Mouse (Mus musculus): Measurements from ENCODE around the gene Mllt1. TPM values are rescaled to one million over a fixed set of nuclear protein-coding genes. Genes with fewer than 3 reads are reported as not detected.

Gene Mllt1
- polyA plus RNA-seq, 1 experiment from 2014 or later = 26.4 TPM

DNA sequence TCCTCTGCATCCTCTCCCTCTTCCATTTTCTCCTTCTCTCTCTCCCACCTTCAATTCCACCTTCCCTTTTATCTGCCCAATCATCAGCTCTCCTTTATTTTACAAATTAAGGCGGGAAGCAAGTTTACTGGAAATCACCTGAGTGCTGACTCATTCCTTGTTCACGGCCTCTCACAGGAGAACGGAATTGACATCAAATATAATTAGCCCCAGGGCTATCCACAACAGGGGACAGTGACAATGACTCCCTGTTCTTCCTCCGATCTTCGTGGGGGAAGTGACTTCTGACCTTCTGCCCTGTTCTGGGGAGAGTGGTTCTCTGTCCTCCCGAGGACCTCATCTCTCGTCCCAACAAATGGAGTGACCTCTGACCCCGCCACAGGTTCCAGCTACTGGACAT lies 58.2 kb downstream of the Mllt1 start:
- H3K27ac ChIP-seq (ENCODE audit: low read length) = no peak overlapping the region
- no peaks in the 10 kb centered on the region for H3K36me3 ChIP-seq (ENCODE audit: control insufficient read depth, insufficient read depth)
- H3K9ac ChIP-seq (ENCODE audit: low read length) = no peak overlapping the region
- WGBS = 66% methylated on average over 8 of the region's 8 CpGs
- H3K4me3 ChIP-seq (ENCODE audit: low read length) = no peak overlapping the region
- no peak overlapping the region for H3K4me2 ChIP-seq (ENCODE audit: low read depth, low read length)
- H3K4me1 ChIP-seq (ENCODE audit: control insufficient read depth, insufficient read depth, low read length) = no peaks in the 10 kb centered on the region
- no peak for ATAC-seq (replicated peaks; ENCODE audit: extremely low read depth, insufficient read depth, low FRiP score)
- no peaks in the 10 kb centered on the region for H3K9me3 ChIP-seq (replicated peaks; ENCODE audit: control insufficient read depth, low read length)
- no peaks in the 10 kb centered on the region for H3K27me3 ChIP-seq (ENCODE audit: control insufficient read depth, insufficient read depth, low read length)

DNA sequence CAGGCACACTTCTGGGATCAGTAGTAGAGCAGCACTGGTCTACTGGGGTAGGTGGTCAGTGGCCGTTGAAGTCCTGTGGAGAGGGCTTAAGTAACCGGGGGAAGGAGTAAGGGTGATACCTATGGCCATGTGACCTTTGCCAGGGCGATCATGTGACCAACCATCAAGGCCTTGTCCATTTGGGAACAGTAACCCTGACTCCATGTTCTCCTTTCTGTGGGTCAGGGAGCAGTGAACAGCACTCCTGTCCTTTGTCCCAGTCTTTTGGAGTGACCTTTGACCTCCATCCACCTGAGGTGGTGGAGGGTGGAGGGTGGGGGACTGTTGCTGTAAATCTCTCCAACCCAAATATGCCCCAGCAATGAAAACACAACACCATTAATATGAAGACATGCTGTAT lies 58.8 kb downstream of the Mllt1 start:
- H3K9ac ChIP-seq (ENCODE audit: low read length) = no peak overlapping the region
- ATAC-seq (replicated peaks; ENCODE audit: extremely low read depth, insufficient read depth, low FRiP score) = no peak
- no peaks in the 10 kb centered on the region for H3K4me1 ChIP-seq (ENCODE audit: control insufficient read depth, insufficient read depth, low read length)
- H3K4me3 ChIP-seq (ENCODE audit: low read length) = no peak overlapping the region
- 77% methylated on average over 3 of the region's 3 CpGs for WGBS
- H3K9me3 ChIP-seq (replicated peaks; ENCODE audit: control insufficient read depth, low read length) = no peaks in the 10 kb centered on the region
- H3K36me3 ChIP-seq (ENCODE audit: control insufficient read depth, insufficient read depth) = no peaks in the 10 kb centered on the region
- H3K4me2 ChIP-seq (ENCODE audit: low read depth, low read length) = no peak overlapping the region
- H3K27ac ChIP-seq (ENCODE audit: low read length) = no peak overlapping the region
- no peaks in the 10 kb centered on the region for H3K27me3 ChIP-seq (ENCODE audit: control insufficient read depth, insufficient read depth, low read length)

DNA sequence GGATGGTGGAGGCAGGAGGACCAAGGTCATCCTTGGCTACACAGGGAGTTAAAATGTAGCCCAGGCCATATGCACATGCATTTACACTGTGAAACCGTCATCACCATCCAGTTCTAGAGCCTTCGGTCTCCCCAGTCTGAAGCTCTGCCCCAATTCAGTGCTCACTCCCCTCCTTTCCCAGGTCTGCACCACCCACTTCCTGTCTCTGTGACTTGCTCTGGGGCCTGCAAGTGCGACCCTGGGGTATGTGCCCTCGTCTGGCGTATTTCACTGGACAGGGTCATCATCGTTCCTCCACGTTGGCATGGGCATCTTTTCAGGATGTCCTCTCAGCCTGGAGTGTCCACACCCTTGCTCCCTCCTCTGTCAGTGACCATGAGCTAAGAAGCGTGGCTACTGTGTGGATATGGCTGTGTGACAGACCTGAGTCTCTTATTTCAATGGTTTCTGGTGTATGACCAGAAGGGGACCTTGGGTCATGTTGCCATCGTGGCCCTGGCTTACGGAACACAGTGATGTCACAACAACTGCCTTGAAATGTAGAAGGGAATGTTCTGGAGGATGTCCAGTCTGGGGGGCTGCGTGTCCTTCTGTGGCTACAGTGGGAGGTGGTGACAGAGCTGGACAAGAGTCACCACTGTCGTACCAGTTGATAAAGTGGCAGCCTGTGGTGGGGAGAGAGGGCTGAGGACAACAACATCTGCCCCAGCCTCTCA lies 60.1 kb downstream of the Mllt1 start, which contains the start of gene 1700061G19Rik:
Gene 1700061G19Rik (plus strand): TSS at position 542 of the 716 bp plus-strand sequence.
- no peak within 1 kb of the TSS for H3K27ac ChIP-seq (ENCODE audit: low read length)
- H3K36me3 ChIP-seq (ENCODE audit: control insufficient read depth, insufficient read depth) = no peaks in the 10 kb centered on the region
- no peaks in the 10 kb centered on the region for H3K4me1 ChIP-seq (ENCODE audit: control insufficient read depth, insufficient read depth, low read length)
- WGBS = 68% methylated on average over 12 of the region's 12 CpGs
- H3K9me3 ChIP-seq (replicated peaks; ENCODE audit: control insufficient read depth, low read length) = no peaks in the 10 kb centered on the region
- no peak within 1 kb of the TSS for H3K4me3 ChIP-seq (ENCODE audit: low read length)
- no peak for ATAC-seq (replicated peaks; ENCODE audit: extremely low read depth, insufficient read depth, low FRiP score)
- no peaks in the 10 kb centered on the region for H3K27me3 ChIP-seq (ENCODE audit: control insufficient read depth, insufficient read depth, low read length)
- no peak within 1 kb of the TSS for H3K9ac ChIP-seq (ENCODE audit: low read length)
- H3K4me2 ChIP-seq (ENCODE audit: low read depth, low read length) = no peak within 1 kb of the TSS

DNA sequence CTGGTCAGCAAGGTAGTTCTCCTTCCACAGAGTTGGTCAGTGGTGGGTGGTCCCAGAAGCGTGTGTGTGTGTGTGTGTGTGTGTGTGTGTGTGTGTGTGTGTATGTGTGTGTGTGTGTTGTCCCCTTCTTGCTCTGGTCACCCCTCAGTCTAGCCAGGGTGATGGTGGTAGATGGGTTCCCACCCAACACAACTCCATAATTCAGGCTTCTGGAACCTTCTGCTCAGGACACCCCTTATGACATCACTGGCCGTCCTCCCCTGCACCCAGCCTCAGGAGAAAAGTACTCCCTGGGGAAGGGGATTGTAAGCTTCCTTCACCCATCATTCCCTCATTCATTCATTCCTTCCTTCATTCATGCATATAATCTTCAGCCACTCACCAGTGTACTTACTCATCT lies 61.0 kb downstream of the Mllt1 start, which contains the start of gene Acsbg2:
Gene Acsbg2 (minus strand): TSS at position 211 of the 400 bp plus-strand sequence.
- 85% methylated on average over 2 of the region's 2 CpGs for WGBS

DNA sequence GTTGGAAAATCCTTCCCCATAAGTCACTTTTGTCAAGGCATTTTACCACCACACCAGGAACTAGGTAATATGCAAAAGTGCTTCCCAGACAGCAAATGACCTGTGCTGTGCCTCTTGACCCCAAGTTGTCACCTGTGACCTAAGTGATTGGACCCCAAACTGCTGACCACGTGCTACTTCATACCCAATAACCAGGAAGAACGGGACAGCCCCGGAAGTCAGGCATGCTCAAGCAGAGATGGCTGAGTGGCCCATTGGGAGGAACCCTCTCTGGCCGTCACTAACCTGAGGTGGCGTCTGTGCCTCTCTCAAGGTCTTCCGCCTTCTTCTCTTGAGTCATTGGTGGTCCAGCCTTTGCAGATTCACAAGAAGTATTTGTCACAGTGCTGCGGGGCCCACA lies 62.7 kb downstream of the Mllt1 start:
- H3K27me3 ChIP-seq (ENCODE audit: control insufficient read depth, insufficient read depth, low read length) = no peaks in the 10 kb centered on the region
- H3K9ac ChIP-seq (ENCODE audit: low read length) = no peak overlapping the region
- H3K4me1 ChIP-seq (ENCODE audit: control insufficient read depth, insufficient read depth, low read length) = no peaks in the 10 kb centered on the region
- no peak overlapping the region for H3K27ac ChIP-seq (ENCODE audit: low read length)
- ATAC-seq (replicated peaks; ENCODE audit: extremely low read depth, insufficient read depth, low FRiP score) = no peak
- no peak overlapping the region for H3K4me3 ChIP-seq (ENCODE audit: low read length)
- WGBS = 69% methylated on average over 7 of the region's 7 CpGs
- no peak overlapping the region for H3K4me2 ChIP-seq (ENCODE audit: low read depth, low read length)
- H3K36me3 ChIP-seq (ENCODE audit: control insufficient read depth, insufficient read depth) = no peaks in the 10 kb centered on the region
- H3K9me3 ChIP-seq (replicated peaks; ENCODE audit: control insufficient read depth, low read length) = no peaks in the 10 kb centered on the region

More for the DNA sequence above, 61.0 kb downstream of the Mllt1 start, which contains the start of gene Acsbg2:
- Histone ChIP-seq H3K4me1 (ENCODE audit: control insufficient read depth, insufficient read depth, low read length) (no peaks in the 10 kb centered on the region), H3K9ac (ENCODE audit: low read length) (no peak within 1 kb of the TSS), H3K27ac (ENCODE audit: low read length) (no peak within 1 kb of the TSS), H3K4me3 (ENCODE audit: low read length) (no peak within 1 kb of the TSS), H3K9me3 (replicated peaks; ENCODE audit: control insufficient read depth, low read length) (no peaks in the 10 kb centered on the region), H3K36me3 (ENCODE audit: control insufficient read depth, insufficient read depth) (no peaks in the 10 kb centered on the region), H3K4me2 (ENCODE audit: low read depth, low read length) (no peak within 1 kb of the TSS), H3K27me3 (ENCODE audit: control insufficient read depth, insufficient read depth, low read length) (no peaks in the 10 kb centered on the region)
- ATAC-seq (replicated peaks; ENCODE audit: extremely low read depth, insufficient read depth, low FRiP score) = no peak

DNA sequence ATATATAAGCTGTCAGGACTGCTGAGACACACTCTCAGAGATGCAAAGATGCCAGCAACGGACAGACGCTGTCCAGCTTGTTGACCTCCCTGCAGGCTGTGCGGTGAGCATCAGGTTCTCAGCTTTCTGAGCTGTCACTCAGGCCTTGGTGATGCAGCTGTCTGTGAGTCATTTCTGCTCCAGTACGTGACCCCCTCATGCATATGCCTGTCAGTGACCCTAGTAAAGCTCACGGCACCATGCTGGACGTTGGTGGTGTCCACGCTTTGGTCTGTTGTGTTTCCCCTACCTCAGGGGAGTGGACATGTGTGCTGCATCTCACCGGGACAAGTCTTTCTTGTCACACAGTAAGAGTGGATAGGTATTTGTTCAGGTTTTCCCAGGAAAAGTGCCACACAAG lies 63.4 kb downstream of the Mllt1 start:
- Histone ChIP-seq H3K4me3 (ENCODE audit: low read length) (no peak overlapping the region), H3K4me1 (ENCODE audit: control insufficient read depth, insufficient read depth, low read length) (no peaks in the 10 kb centered on the region), H3K9me3 (replicated peaks; ENCODE audit: control insufficient read depth, low read length) (peaks cover 6% of the 10 kb centered on the region), H3K27ac (ENCODE audit: low read length) (no peak overlapping the region), H3K27me3 (ENCODE audit: control insufficient read depth, insufficient read depth, low read length) (no peaks in the 10 kb centered on the region), H3K36me3 (ENCODE audit: control insufficient read depth, insufficient read depth) (no peaks in the 10 kb centered on the region), H3K4me2 (ENCODE audit: low read depth, low read length) (no peak overlapping the region), H3K9ac (ENCODE audit: low read length) (no peak overlapping the region)
- 60% methylated on average over 8 of the region's 8 CpGs for WGBS
- no peak for ATAC-seq (replicated peaks; ENCODE audit: extremely low read depth, insufficient read depth, low FRiP score)

DNA sequence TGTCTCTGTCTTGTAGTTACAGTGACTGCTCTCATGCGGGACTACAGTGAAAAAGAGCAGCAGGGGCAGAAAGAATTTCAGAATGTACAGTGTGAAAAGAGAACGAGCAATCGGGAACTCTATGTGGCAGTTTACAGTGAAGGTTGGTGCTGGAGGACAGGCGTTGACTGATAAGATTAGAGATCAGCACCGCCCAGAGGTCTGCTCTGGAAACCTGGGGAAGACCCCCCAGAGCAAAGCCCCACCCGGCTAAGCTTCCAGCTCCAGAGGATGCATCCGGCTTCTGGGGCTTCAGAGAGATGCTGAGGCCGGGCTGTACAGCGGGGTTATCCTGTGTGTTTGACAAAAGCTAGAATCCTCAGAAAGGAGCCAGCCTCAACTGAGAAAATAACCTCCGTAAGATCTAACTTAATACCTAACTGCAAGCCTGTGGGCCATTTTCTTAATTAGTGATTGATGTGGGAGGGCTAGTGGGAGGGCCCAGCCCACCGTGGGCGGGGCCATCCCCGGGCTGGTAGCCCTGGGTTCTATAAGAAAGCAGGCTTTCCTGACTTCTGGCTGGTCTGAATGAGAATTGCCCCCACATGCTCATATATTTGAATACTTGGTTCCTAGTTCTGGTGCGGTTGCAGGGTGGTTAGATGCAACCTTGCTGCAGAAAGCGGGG lies 64.8 kb downstream of the Mllt1 start:
- ATAC-seq (replicated peaks; ENCODE audit: extremely low read depth, insufficient read depth, low FRiP score) = no peak
- no peak overlapping the region for H3K4me3 ChIP-seq (ENCODE audit: low read length)
- H3K27me3 ChIP-seq (ENCODE audit: control insufficient read depth, insufficient read depth, low read length) = no peaks in the 10 kb centered on the region
- H3K4me2 ChIP-seq (ENCODE audit: low read depth, low read length) = no peak overlapping the region
- no peaks in the 10 kb centered on the region for H3K4me1 ChIP-seq (ENCODE audit: control insufficient read depth, insufficient read depth, low read length)
- H3K9me3 ChIP-seq (replicated peaks; ENCODE audit: control insufficient read depth, low read length) = peaks cover 6% of the 10 kb centered on the region
- 49% methylated on average over 15 of the region's 15 CpGs for WGBS
- no peaks in the 10 kb centered on the region for H3K36me3 ChIP-seq (ENCODE audit: control insufficient read depth, insufficient read depth)
- H3K27ac ChIP-seq (ENCODE audit: low read length) = no peak overlapping the region
- H3K9ac ChIP-seq (ENCODE audit: low read length) = no peak overlapping the region

DNA sequence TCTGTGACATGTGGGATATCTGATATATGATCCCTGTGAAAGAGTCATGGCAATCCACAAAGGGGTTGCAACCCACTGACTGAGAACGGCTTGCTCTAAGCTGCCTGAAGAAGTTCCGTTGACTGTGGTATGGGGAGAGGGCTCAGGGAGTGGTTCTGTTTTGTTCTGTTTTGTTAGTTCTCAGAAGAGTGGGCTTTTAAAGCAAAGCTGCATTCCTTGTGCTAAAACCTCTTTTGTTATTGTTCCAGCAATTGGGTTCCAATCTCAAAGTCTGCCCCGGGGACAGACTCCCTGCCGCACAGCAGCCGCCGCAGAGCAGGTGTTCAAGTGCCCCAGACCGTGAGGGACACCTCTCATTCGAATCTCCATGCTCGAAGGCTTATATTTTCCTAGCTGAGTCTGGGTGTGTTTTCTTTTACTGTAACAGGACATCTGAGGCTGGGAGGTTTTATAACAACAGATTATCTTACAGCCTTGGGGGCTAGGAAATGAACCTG lies 65.7 kb downstream of the Mllt1 start:
- Histone ChIP-seq H3K4me2 (ENCODE audit: low read depth, low read length) (no peak overlapping the region), H3K27ac (ENCODE audit: low read length) (no peak overlapping the region), H3K4me1 (ENCODE audit: control insufficient read depth, insufficient read depth, low read length) (no peaks in the 10 kb centered on the region), H3K36me3 (ENCODE audit: control insufficient read depth, insufficient read depth) (no peaks in the 10 kb centered on the region), H3K9me3 (replicated peaks; ENCODE audit: control insufficient read depth, low read length) (peaks cover 6% of the 10 kb centered on the region), H3K27me3 (ENCODE audit: control insufficient read depth, insufficient read depth, low read length) (no peaks in the 10 kb centered on the region), H3K4me3 (ENCODE audit: low read length) (no peak overlapping the region), H3K9ac (ENCODE audit: low read length) (no peak overlapping the region)
- no peak for ATAC-seq (replicated peaks; ENCODE audit: extremely low read depth, insufficient read depth, low FRiP score)
- 84% methylated on average over 9 of the region's 9 CpGs for WGBS

DNA sequence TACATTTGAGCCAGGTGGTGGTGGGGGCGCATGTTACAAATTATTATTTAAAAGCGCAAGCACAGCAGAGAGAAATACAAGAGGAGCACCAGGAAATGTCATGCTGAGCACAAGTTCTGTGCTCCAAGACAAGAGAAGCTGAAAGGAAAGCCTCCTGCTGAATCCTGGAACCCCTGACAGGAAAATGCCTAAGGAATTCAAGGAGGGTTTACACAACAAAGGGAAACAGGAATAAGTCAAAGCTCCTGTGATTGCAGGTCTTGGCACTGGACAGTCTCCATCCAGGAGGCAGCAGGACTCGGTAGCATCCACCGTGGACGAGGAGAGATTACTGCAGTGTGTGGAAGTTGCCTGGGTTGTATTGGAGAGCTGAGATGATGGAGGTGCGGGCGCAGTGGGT lies 69.1 kb downstream of the Mllt1 start:
- H3K9me3 ChIP-seq (replicated peaks; ENCODE audit: control insufficient read depth, low read length) = peaks cover 6% of the 10 kb centered on the region
- WGBS = 74% methylated on average over 7 of the region's 7 CpGs

More for the DNA sequence above, 69.1 kb downstream of the Mllt1 start:
- ATAC-seq (replicated peaks; ENCODE audit: extremely low read depth, insufficient read depth, low FRiP score) = no peak
- no peak overlapping the region for H3K9ac ChIP-seq (ENCODE audit: low read length)
- H3K4me2 ChIP-seq (ENCODE audit: low read depth, low read length) = no peak overlapping the region
- no peak overlapping the region for H3K27ac ChIP-seq (ENCODE audit: low read length)
- H3K27me3 ChIP-seq (ENCODE audit: control insufficient read depth, insufficient read depth, low read length) = no peaks in the 10 kb centered on the region
- H3K4me1 ChIP-seq (ENCODE audit: control insufficient read depth, insufficient read depth, low read length) = no peaks in the 10 kb centered on the region
- H3K36me3 ChIP-seq (ENCODE audit: control insufficient read depth, insufficient read depth) = no peaks in the 10 kb centered on the region
- H3K4me3 ChIP-seq (ENCODE audit: low read length) = no peak overlapping the region
